Mouse (Mus musculus) liver, adult 2 months (tissue): ENCODE data around the gene Galnt11. TPM values are rescaled to one million over a fixed set of nuclear protein-coding genes. Genes with fewer than 3 reads are reported as not detected.

Source experiments
- DNase-seq: peaks from one replicate; pipeline ENCODE4 v3.0.0-alpha.2; 2011; ENCODE audit warnings: low read depth, low spot score; ENCODE audit errors: extremely low read depth
- H3K27ac ChIP-seq: fragments of 200-500 bp; replicated peaks from 2 replicates; pipeline ENCODE4 v1.5.1; 2012; ENCODE audit warnings: low read depth, mild to moderate bottlenecking, control low read depth, inconsistent platforms, low read length; ENCODE audit not compliant: insufficient read depth
- H3K27me3 ChIP-seq: fragments of 200-500 bp; 2 replicates; pipeline ENCODE4 v1.6.1; 2012; ENCODE audit warnings: mild to moderate bottlenecking, moderate library complexity, low read length, inconsistent platforms; ENCODE audit not compliant: control insufficient read depth, insufficient read depth
- H3K36me3 ChIP-seq: fragments of 200-500 bp; 2 replicates; pipeline ENCODE4 v1.6.1; 2012; ENCODE audit warnings: low read length, inconsistent platforms; ENCODE audit not compliant: control insufficient read depth, insufficient read depth
- H3K4me1 ChIP-seq: fragments of 200-500 bp; 2 replicates; pipeline ENCODE4 v1.6.1; 2011; ENCODE audit warnings: low read length; ENCODE audit not compliant: control insufficient read depth, insufficient read depth
- H3K4me3 ChIP-seq: fragments of 200-500 bp; 2 replicates; pipeline ENCODE4 v1.5.1; 2011; ENCODE audit warnings: low read depth, mild to moderate bottlenecking, control low read depth, low read length, moderate library complexity; ENCODE audit not compliant: insufficient read depth
- H3K79me2 ChIP-seq: fragments of 200-500 bp; 2 replicates; pipeline ENCODE4 v1.6.1; 2012; ENCODE audit warnings: inconsistent platforms, mild to moderate bottlenecking, low read length, moderate library complexity; ENCODE audit not compliant: control insufficient read depth, insufficient read depth
- H3K9ac ChIP-seq: fragments of 200-500 bp; 2 replicates; pipeline ENCODE4 v1.6.1; 2012; ENCODE audit warnings: low read depth, mild to moderate bottlenecking, control low read depth, inconsistent platforms, low read length
- CTCF ChIP-seq: fragments of 200-500 bp; IDR thresholded peaks from 2 replicates; pipeline ENCODE4 v1.5.1; 2011; ENCODE audit warnings: low read depth, low read length, control low read depth
- POLR2A ChIP-seq: fragments of 200-500 bp; IDR thresholded peaks from 2 replicates; pipeline ENCODE4 v1.6.1; 2011; ENCODE audit warnings: low read length, control low read depth; ENCODE audit not compliant: insufficient read depth; ENCODE audit errors: extremely low read depth
- WGBS: fragments of 180-500 bp; shearing (Covaris S2); methylation state at CpG from one replicate; pipeline ENCODE4 v1.1.7; 2018; 5-methylcytosine and 5-hydroxymethylcytosine counted together
- polyA plus RNA-seq: library from polyadenylated mRNA; depleted of rRNA; stranded (reverse); fragments of >200 nt; gene quantifications from 2 replicates; pipeline ENCODE4 v1.2.3, GENCODE M21; 2012; rRNA removed
- total RNA-seq: library from RNA; depleted of rRNA; stranded (reverse); fragments of >200 nt; gene quantifications from 2 replicates; pipeline ENCODE4 v1.2.3, GENCODE M21; 2014; rRNA removed

Galnt11 gene
- total and polyA plus RNA-seq, 2 experiments, result 7.0 to 16.2 TPM

- H3K36me3 ChIP-seq, result peaks cover 41% of the 10 kb centered on the region
- DNase-seq, result no peak
- WGBS, result 85% methylated on average over 3 of the region's 3 CpGs
Measured at GRCm38 (mm10) chr5:25296830-25297229, 75.1 kb downstream of the Galnt11 start.

GRCm38 (mm10) chr5:25310226-25310625 lies 88.5 kb downstream of the Galnt11 start:
- H3K27me3 ChIP-seq, result no peaks in the 10 kb centered on the region
- no peak overlapping the region for H3K4me3 ChIP-seq
- no peak for TF ChIP-seq POLR2A
- TF ChIP-seq CTCF, result no peak
- no peak for DNase-seq
- WGBS, result 100% methylated on average over 2 of the region's 2 CpGs
- H3K4me1 ChIP-seq, result no peaks in the 10 kb centered on the region
- H3K9ac ChIP-seq, result no peak overlapping the region
- peaks cover 49% of the 10 kb centered on the region for H3K36me3 ChIP-seq
- no peaks in the 10 kb centered on the region for H3K79me2 ChIP-seq
- H3K27ac ChIP-seq, result no peak overlapping the region

More at GRCm38 (mm10) chr5:25296830-25297229, 75.1 kb downstream of the Galnt11 start:
- Histone ChIP-seq H3K79me2 (no peaks in the 10 kb centered on the region), H3K4me3 (no peak overlapping the region), H3K4me1 (no peaks in the 10 kb centered on the region), H3K9ac (no peak overlapping the region), H3K27me3 (no peaks in the 10 kb centered on the region), H3K27ac (no peak overlapping the region)
- no peak for TF ChIP-seq CTCF
- no peak for TF ChIP-seq POLR2A

GRCm38 (mm10) chr5:25313881-25314280 lies 92.2 kb downstream of the Galnt11 start:
- no peak overlapping the region for H3K9ac ChIP-seq
- H3K27ac ChIP-seq, result no peak overlapping the region
- no peak for TF ChIP-seq CTCF
- TF ChIP-seq POLR2A, result no peak
- peaks cover 50% of the 10 kb centered on the region for H3K36me3 ChIP-seq
- H3K4me3 ChIP-seq, result no peak overlapping the region
- peak; percentile 14 for DNase-seq
- H3K4me1 ChIP-seq, result no peaks in the 10 kb centered on the region
- WGBS, result 69% methylated on average over 6 of the region's 6 CpGs
- H3K79me2 ChIP-seq, result no peaks in the 10 kb centered on the region
- H3K27me3 ChIP-seq, result no peaks in the 10 kb centered on the region

Other genes starting within 250 kb of the Galnt11 start
- 19.1 and 21.1 TPM in 2 replicates for gene Prkag2, start 121.3 kb upstream of the Galnt11 start, total RNA-seq
- gene Prkag2, start 121.3 kb upstream of the Galnt11 start, polyA plus RNA-seq, result 12.4 and 14.8 TPM in 2 replicates
- not detected in 2 replicates for gene Galntl5, start 40.4 kb upstream of the Galnt11 start, total RNA-seq
- gene Galntl5, start 40.4 kb upstream of the Galnt11 start, polyA plus RNA-seq, result not detected in 2 replicates
- not detected in 2 replicates for gene E130116L18Rik, start 1.2 kb downstream of the Galnt11 start, total RNA-seq
- not detected in 2 replicates for gene E130116L18Rik, start 1.2 kb downstream of the Galnt11 start, polyA plus RNA-seq